Mouse (Mus musculus) heart, postnatal 0 days (tissue): Measurements from ENCODE around the gene Med27.

ENCODE experiments used
- CTCF ChIP-seq: IDR thresholded peaks from 2 replicates; pipeline ENCODE4 v1.5.1; 2016; ENCODE audit warnings: antibody characterized with exemption, control low read depth, low read depth
- EP300 ChIP-seq: IDR thresholded peaks from 2 replicates; pipeline ENCODE4 v1.6.1; 2016; ENCODE audit warnings: antibody characterized with exemption, low read depth

- no peak for TF ChIP-seq EP300
- TF ChIP-seq CTCF: no peak
Measured at GRCm38 (mm10) chr2:29425386-29425785, 78.8 kb downstream of the Med27 start.
